Mouse (Mus musculus): Measurements from ENCODE around the gene Pgap1.

DNA sequence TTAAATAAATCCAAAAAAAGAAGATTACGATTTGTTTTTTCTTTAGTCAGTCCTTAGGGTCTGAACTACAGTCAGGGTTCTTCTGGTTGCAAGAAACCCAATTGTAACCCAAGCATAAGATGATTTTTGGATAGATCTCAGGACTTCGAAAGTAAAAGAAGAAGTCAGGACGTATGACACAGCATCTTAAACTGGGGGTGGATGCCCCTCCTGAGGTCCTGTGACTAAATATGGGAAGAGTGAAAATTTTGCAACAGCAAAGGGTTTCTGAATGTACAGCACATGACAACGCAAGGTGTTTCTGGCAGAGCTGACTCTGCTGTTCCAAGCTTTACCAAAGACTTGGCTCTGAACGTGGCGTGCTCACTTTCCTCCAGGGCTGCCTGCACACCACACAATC lies 6.4 kb upstream of the Pgap1 start:
- no peak for TF ChIP-seq POLR2A (IDR thresholded peaks at IDR 0.05; ENCODE audit: control insufficient read depth, extremely low read depth, insufficient read depth, low read length, poor library complexity)
- no peak for TF ChIP-seq CTCF (IDR thresholded peaks at IDR 0.05; ENCODE audit: borderline replicate concordance, control insufficient read depth, extremely low read depth, insufficient read depth, low read length, poor library complexity)

Measured in thymus, adult 2 months (tissue).